Mouse (Mus musculus) small intestine, adult 2 months (tissue): ENCODE measurements at regions not wholly inside any gene's neighbourhood (a gene's known extent, or its start where the extent isn't known, plus 50 kb on each side); places are given as distances from the start of the nearest gene placed in this dataset.

Experiments used
- CTCF ChIP-seq: fragments of 200-500 bp; IDR thresholded peaks from 2 replicates; pipeline ENCODE4 v1.5.1; 2012; ENCODE audit warnings: low read depth, mild to moderate bottlenecking, control low read depth, inconsistent platforms, low read length, moderate library complexity, mixed read lengths; ENCODE audit not compliant: insufficient replicate concordance, insufficient read length; ENCODE audit errors: extremely low read depth
- POLR2A ChIP-seq: fragments of 200-500 bp; IDR thresholded peaks from 2 replicates; pipeline ENCODE4 v1.6.1; 2012; ENCODE audit warnings: low read depth, mild to moderate bottlenecking, control low read depth, inconsistent platforms, low read length, moderate library complexity

- no peak for TF ChIP-seq CTCF
- TF ChIP-seq POLR2A: no peak
These were observed 165.4 kb downstream of the Qdpr start for GRCm38 (mm10) chr5:45284680-45285079.
